Mouse (Mus musculus) liver, embryonic 14.5 days (tissue): Measurements from ENCODE around the gene Gm49380. TPM values are rescaled to one million over a fixed set of nuclear protein-coding genes. Genes with fewer than 3 reads are reported as not detected.
A peak's percentile ranks its signal among the peaks of the same experiment; 100 is the strongest.

Experiments
- ATAC-seq: fragments of 200-750 bp; cut with Nextera tagmentation; 2 replicates; pipeline ENCODE4 v1.8.0; 2017; ENCODE audit warnings: moderate number of reproducible peaks, mild to moderate bottlenecking, moderate library complexity; ENCODE audit not compliant: insufficient read depth
- DNase-seq, 3 experiments: peaks; one replicate each; pipeline ENCODE4 v3.0.0-alpha.2; 2012 to 2013; ENCODE audit warnings: low read depth in 3 of 3, low spot score in 3 of 3
- H3K27ac ChIP-seq: fragments of 300-500 bp; sonication (generic); 2 replicates; pipeline ENCODE4 v1.5.1; 2014; ENCODE audit warnings: moderate library complexity, mild to moderate bottlenecking, control low read depth, inconsistent platforms
- H3K27me3 ChIP-seq: fragments of 300-500 bp; sonication (generic); 2 replicates; pipeline ENCODE4 v1.6.1; 2014; ENCODE audit warnings: mild to moderate bottlenecking, low read length, moderate library complexity; ENCODE audit not compliant: control insufficient read depth, insufficient read depth
- H3K36me3 ChIP-seq: fragments of 300-500 bp; sonication (generic); replicated peaks from 2 replicates; pipeline ENCODE4 v1.6.1; 2014; ENCODE audit warnings: low read depth; ENCODE audit not compliant: control insufficient read depth, insufficient read depth
- H3K4me1 ChIP-seq, 2 experiments: fragments of 200-500 bp in 1 of 2; fragments of 300-500 bp in 1 of 2; sonication (generic) in 1 of 2; replicated peaks; 2 replicates each; pipeline ENCODE4 v1.6.1; 2012 to 2014; ENCODE audit warnings: antibody characterized with exemption in 1 of 2, inconsistent platforms in 1 of 2, low read length in 1 of 2; ENCODE audit not compliant: control insufficient read depth in 2 of 2, insufficient read depth in 2 of 2
- H3K4me2 ChIP-seq: fragments of 300-500 bp; sonication (generic); 2 replicates; pipeline ENCODE4 v1.6.1; 2014; ENCODE audit warnings: low read depth, mild to moderate bottlenecking, control low read depth, moderate library complexity
- H3K4me3 ChIP-seq, 2 experiments: fragments of 200-500 bp in 1 of 2; fragments of 300-500 bp in 1 of 2; sonication (generic) in 1 of 2; 2 replicates each; pipeline ENCODE4 v1.5.1; 2012 to 2014; ENCODE audit warnings: low read depth in 2 of 2, low read length in 2 of 2, mild to moderate bottlenecking in 2 of 2, control low read depth in 1 of 2, inconsistent platforms in 1 of 2, moderate library complexity in 1 of 2; ENCODE audit not compliant: insufficient read depth in 1 of 2
- H3K9ac ChIP-seq: fragments of 300-500 bp; sonication (generic); replicated peaks from 2 replicates; pipeline ENCODE4 v1.6.1; 2014; ENCODE audit warnings: mild to moderate bottlenecking, control low read depth, moderate library complexity
- H3K9me3 ChIP-seq: fragments of 300-500 bp; sonication (generic); 2 replicates; pipeline ENCODE4 v1.6.1; 2016; ENCODE audit warnings: low read length, mixed read lengths; ENCODE audit not compliant: control insufficient read depth
- CTCF ChIP-seq: IDR thresholded peaks from 2 replicates; pipeline ENCODE4 v1.5.1; 2016; ENCODE audit warnings: antibody characterized with exemption, low read depth, control low read depth
- EP300 ChIP-seq: IDR thresholded peaks from 2 replicates; pipeline ENCODE4 v1.6.1; 2016; ENCODE audit warnings: antibody characterized with exemption, low read depth
- WGBS: fragments of 180-500 bp; shearing (Covaris S2); extraction: QIAGEN DNeasy Blood & Tissue Kit; methylation state at CpG from one replicate; pipeline ENCODE4 v1.1.7; 2014; ENCODE audit not compliant: insufficient replicate concordance; 5-methylcytosine and 5-hydroxymethylcytosine counted together
- polyA plus RNA-seq, 2 experiments: library from polyadenylated mRNA; depleted of rRNA in 1 of 2; stranded (reverse) in 1 of 2; unstranded in 1 of 2; fragments of >200 nt; fragmentation: Nextera tagmentation in 1 of 2; extraction: Ambion mirVana in 1 of 2; gene quantifications; 2 replicates each; pipeline versions ENCODE4 v1.2.1 to v1.2.3; 2012 to 2014

The Gm49380 gene
- polyA plus RNA-seq, 2 experiments: 0.09 TPM; not detected in 1

DNA sequence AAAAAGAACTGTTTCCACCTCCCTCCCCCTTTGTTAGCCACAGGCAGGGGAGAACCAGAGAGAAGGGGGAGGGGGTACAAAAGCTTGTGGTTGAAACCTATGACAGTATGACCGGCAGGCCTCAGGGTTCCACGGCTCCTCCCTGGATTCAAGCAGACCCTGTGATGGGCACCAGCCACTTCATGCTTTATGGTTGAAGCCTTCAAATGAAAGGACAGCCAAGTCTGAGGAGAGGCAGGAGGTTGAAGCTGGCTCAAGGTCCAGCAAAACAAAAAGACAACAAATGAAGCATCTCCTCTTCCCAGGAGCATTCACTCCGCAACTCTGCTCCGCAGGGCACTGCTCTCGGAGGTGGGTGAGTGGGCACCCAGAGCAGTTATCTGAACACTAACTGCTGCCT is 30.1 kb upstream of the Gm49380 start:
- Histone ChIP-seq H3K9ac (no peak overlapping the region), H3K4me2 (no peak overlapping the region), H3K27me3 (no peaks in the 10 kb centered on the region), H3K36me3 (no peaks in the 10 kb centered on the region; the same call in 1 of the 2 replicates), H3K4me3 (no peak overlapping the region), H3K27ac (no peak overlapping the region), H3K9me3 (no peaks in the 10 kb centered on the region), H3K4me1 (no peaks in the 10 kb centered on the region)
- 81% methylated on average over 5 of the region's 5 CpGs for WGBS
- TF ChIP-seq CTCF: no peak
- TF ChIP-seq EP300: no peak
- ATAC-seq (no peak), DNase-seq (no peak)

DNA sequence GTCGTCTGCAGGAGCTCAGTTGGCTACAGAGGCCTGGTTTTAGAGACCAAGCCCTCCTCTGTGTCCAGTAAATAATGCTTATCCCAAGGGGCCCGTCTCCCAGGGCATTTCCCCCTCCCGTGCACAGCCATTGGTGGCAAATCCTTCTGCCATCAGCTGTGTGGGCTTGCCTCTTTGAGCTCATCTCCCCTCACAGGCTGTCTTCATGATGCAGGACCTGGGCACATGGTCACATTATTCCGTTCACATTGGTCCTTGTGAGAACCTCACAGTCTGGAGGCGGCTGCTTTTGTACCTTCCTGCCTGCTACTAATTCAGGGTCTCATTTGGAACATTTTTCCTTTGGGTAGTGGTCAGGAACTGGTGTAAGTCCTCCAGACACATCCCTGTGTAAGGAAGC is 28.7 kb upstream of the Gm49380 start:
- Histone ChIP-seq H3K9me3 (no peaks in the 10 kb centered on the region), H3K4me2 (no peak overlapping the region), H3K4me1 (no peaks in the 10 kb centered on the region), H3K9ac (no peak overlapping the region), H3K36me3 (no peaks in the 10 kb centered on the region), H3K4me3 (no peak overlapping the region), H3K27me3 (peaks cover 2% of the 10 kb centered on the region), H3K27ac (no peak overlapping the region)
- TF ChIP-seq CTCF (no peak), EP300 (no peak)
- DNase-seq (no peak), ATAC-seq (no peak)
- 70% methylated on average over 5 of the region's 5 CpGs for WGBS

GRCm38 (mm10) chr9:44137846-44138245 is 24.5 kb upstream of the Gm49380 start:
- no peak overlapping the region for H3K27ac ChIP-seq
- no peak for ATAC-seq
- H3K9me3 ChIP-seq: no peaks in the 10 kb centered on the region
- H3K4me1 ChIP-seq: no peaks in the 10 kb centered on the region
- no peak for TF ChIP-seq CTCF
- TF ChIP-seq EP300: no peak
- peaks cover 41% of the 10 kb centered on the region for H3K27me3 ChIP-seq
- H3K9ac ChIP-seq: no peak overlapping the region
- no peak overlapping the region for H3K4me2 ChIP-seq
- WGBS: 19% methylated on average over 4 of the region's 4 CpGs
- no peaks in the 10 kb centered on the region for H3K36me3 ChIP-seq
- no peak overlapping the region for H3K4me3 ChIP-seq
- DNase-seq: no peak

DNA sequence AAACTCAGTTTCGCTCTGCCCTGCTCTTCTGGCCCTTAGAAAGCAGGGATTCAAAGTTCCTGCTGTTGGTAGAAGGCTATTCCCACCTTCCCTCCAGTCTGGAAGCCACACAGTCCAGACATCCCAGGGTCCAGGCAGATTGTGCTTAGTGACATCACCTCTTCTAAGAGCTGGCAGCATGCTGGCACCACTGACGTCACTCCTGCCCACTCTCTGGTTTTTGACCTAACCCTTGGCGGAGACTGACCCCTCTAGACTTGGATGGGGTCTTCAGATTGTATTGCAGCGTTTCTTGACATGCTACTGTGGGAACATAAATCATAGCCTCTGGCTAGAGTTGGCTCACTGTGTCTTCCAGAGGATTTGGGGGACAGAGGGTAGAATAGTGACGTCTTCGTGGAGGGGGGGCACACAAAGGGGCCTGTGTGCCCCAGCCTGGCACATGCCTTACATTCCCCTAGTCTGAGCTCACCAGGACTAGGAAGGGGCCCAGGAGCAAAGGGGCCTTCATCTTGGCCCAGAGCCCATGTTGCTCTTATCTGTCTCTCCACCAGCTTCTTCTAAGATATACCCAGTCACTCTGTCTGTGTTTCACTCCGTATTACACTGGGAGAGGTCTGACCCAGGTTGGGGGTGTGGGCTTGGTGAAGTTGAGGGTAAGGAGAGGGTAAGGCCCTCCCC is 22.6 kb upstream of the Gm49380 start:
- Histone ChIP-seq H3K4me1 (no peaks in the 10 kb centered on the region), H3K9ac (no peak overlapping the region), H3K36me3 (no peaks in the 10 kb centered on the region), H3K4me2 (peak overlapping the region; percentile 56; the same call in 1 of the 2 replicates), H3K9me3 (no peaks in the 10 kb centered on the region), H3K27me3 (peaks cover 60% of the 10 kb centered on the region), H3K27ac (no peak overlapping the region), H3K4me3 (no peak overlapping the region; a peak in 1 of 4 replicates)
- WGBS: 50% methylated on average over 7 of the region's 7 CpGs
- DNase-seq (no peak), ATAC-seq (no peak)
- TF ChIP-seq CTCF: no peak
- TF ChIP-seq EP300: no peak

- Histone ChIP-seq H3K4me1 (0 out of 4 replicates have a peak, but pooled peaks cover 0 to 3% of the 10 kb centered on the region in 2 experiments), H3K9me3 (no peaks in the 10 kb centered on the region), H3K27ac (no peak overlapping the region), H3K9ac (no peak overlapping the region; the same call in 1 of the 2 replicates), H3K36me3 (no peaks in the 10 kb centered on the region), H3K4me2 (peak overlapping the region; percentile 56), H3K27me3 (peaks cover 68% of the 10 kb centered on the region), H3K4me3 (peak overlapping the region; percentile 36 to 47)
- TF ChIP-seq CTCF (no peak), EP300 (no peak)
- WGBS: 5% methylated on average over 48 of the region's 49 CpGs
- no peak for ATAC-seq
- DNase-seq: no peak
These were observed 21.8 kb upstream of the Gm49380 start for GRCm38 (mm10) chr9:44134851-44135730.
